Mouse (Mus musculus): Measurements from ENCODE around the gene Vgll4.
A peak's percentile ranks its signal among the peaks of the same experiment; 100 is the strongest.
"Not testable (repeated sequence)": the region's sequence is repeated elsewhere in the genome, so short reads cannot be mapped to it uniquely, and the experiment has no call there.

Gene Vgll4

DNA sequence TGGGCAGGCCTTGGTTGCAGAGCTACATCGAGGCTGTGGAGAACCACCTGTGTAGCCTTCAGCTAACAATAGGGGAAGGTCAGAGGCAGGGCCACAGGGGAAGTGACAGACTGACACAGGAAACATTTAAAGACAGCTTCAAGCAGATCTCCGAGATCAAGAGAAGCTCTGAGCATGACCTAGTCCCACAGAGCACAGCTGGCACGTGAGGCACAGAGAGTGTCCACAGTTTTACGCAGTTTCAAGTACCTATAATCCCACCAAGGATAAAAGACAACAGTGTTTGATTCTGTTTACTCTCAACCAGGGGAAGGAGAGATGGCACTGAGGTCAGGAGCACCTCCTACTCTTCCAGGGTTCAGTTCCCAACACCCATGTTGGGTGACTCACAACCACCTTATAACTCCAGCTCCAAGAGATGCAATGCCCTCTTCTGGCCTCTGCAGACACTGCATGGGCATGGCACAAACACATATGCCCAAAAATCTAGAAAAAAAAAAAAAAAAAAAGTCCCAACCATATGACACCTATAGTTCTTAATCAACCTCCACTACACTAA is 75.2 kb downstream of the Vgll4 start:
- DNase-seq (ENCODE audit: low spot score in 2 of 2), result peak; percentile 65

DNA sequence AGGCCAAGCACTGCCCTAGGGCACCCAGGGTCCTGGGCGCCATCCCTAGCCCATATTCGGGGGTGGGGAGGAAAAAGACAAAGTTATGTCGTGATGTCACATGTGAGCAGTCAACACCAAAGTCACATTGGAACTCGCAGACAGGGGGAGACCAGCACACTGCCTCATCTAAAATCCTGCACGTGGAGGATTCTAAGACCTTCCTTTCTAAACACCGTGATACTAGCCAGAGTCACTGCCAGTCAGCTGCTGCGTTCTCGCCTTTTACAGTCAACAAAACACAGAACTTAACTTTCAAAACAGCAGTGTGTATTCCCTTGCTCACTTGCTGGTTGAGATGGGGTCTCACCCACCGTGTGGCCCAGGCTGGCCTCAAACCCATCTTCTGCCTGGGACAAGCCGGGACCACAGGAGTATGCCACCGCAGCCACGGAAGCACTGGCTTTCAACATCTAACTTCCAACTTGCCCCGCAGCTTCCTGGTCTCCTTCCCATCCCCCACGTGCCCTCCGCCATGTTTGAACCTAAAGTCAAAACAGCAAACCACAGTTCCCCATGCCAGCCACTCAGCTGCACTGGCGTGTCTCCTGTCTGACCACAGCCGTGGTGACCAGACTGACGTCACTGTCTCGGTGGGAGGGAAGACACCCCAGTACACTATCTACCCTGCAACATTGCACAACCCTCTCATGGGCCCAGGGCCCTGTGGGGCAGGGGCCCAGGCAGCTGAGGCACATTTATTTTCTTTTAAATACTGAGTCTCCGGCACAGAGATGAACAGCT is 76.2 kb downstream of the Vgll4 start:
- DNase-seq (ENCODE audit: low spot score in 2 of 2), result peak; percentile 86 to 88

- no peak for DNase-seq (ENCODE audit: low spot score in 2 of 2)
These were observed 77.4 kb downstream of the Vgll4 start for GRCm38 (mm10) chr6:114892363-114892762.

GRCm38 (mm10) chr6:114891771-114892170 is 78.0 kb downstream of the Vgll4 start:
- DNase-seq (ENCODE audit: low spot score in 2 of 2), result no peak

GRCm38 (mm10) chr6:114891272-114891671 is 78.5 kb downstream of the Vgll4 start:
- no peak for DNase-seq (ENCODE audit: low spot score in 2 of 2)

DNA sequence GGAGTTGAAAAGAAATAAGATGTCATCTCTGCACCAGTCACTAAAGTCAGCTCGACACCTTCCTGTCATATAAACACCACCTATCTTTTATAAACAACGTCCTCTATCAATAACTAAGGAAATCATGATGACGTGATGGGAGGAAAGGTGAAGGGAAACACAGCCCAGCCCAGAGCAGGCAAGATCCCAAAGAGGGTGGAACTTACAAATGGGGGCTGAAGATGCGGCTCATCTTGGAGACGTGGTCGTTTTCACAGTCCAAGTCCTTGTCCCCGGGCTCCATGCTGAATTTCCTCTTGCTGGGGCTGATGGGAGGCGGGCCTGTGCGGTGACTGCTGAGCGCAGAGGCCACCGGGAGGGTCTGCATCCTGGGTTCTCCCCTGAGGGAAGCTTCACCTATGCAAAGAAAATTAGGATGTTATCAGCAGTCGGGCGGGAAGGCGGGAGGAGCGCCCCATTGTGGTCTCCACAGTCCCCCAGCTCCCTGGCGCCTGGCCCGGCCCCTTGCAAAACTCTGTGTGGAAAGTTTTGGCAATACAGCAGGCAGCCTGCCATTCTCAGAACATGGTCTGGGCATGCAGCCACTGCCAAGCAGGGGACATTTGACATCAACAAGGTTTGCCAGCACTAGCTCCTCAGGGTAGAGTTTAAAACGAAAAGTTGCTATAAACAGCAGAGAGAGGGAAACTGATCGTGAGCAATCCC is 79.2 kb downstream of the Vgll4 start:
- peak in 1 of 2 experiments; percentile 22 for DNase-seq (ENCODE audit: low spot score in 2 of 2)

DNA sequence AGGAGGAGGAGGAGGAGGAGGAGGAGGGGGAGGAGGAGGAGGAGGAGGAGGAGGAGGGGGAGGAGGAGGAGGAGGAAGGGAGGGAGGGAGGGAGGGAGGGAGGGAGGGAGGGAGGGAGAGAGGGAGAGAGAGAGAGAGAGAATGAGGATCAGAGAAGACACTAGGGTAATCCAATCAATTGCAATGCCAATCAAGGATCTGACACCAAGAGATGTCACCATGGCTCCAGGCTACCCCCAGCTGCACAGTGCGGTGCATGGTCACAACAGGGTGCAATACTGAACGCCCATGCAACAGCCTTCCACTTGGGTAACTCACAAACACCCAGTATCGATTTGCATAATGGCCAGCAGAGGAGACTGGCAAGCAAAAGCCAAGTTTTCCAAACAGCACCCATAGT is 79.8 kb downstream of the Vgll4 start:
- not testable (repeated sequence) for DNase-seq (ENCODE audit: low spot score in 2 of 2)

- no peak for DNase-seq (ENCODE audit: low spot score in 2 of 2)
These were observed 80.9 kb downstream of the Vgll4 start for GRCm38 (mm10) chr6:114888922-114889321.

DNA sequence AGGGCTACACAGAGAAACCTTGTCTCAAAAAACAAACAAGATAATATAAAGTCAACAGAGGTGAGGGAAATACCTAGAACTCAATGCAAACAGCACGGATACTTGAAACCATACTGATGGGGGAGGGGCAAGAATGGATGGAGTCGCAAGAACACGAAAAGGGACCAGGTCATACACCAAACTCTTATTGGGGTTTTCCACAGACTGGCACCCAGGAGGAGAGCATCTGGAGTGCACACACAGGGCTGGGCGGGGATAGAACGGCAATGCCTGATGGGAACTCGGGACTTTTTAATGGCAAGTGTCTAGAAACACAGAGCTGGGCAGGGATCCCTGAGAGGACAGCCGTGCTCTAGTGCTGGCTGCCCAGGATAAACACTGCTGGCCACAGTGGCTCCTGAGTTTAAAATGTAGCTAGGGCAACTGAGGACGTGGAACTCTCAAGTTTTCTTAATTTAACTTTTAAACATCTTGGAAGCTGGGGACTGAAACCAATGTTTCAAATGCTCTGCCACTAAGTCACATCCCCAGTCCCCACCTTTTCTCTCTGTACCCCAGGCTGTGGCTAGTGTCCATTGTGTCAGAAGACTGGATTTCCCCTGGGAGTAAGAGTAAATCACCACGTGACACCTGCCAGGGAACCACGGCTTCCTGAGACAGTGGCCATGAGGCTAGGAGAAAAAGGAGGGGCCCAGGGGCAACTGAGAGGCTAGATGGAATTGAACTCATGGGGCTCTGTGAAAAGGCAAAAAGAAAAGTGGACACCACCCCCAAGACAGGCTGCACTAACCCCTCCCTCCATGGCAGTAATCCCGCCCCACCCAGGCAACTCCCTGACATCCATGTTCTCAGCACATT is 83.1 kb downstream of the Vgll4 start:
- no peak for DNase-seq (ENCODE audit: low spot score in 2 of 2)

- DNase-seq (ENCODE audit: low spot score in 2 of 2), result peak; percentile 45 to 46
These were observed 83.8 kb downstream of the Vgll4 start for GRCm38 (mm10) chr6:114886012-114886411.

DNA sequence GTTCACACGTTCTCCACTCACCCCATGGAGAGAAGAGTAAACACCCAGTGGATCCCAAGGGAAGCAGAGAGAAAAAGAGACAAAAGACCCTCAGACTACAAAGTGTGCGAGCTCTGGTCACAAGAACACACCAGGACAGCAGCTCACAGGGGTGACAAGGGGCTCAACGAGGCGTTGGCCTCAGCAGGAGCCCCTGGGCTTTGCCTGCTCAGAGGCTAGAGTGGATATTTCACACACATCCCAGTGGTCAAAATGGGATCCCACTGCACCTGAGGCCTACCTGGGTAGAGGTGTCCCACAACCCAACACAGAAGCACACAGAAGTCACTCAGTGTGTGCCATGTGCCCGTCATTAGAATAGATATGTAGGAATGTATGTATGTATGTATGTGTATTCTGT is 84.7 kb downstream of the Vgll4 start:
- DNase-seq (ENCODE audit: low spot score in 2 of 2), result no peak

- DNase-seq (ENCODE audit: low spot score in 2 of 2), result peak in 1 of 2 experiments; percentile 19
These were observed 86.5 kb downstream of the Vgll4 start for GRCm38 (mm10) chr6:114883261-114883740.

DNA sequence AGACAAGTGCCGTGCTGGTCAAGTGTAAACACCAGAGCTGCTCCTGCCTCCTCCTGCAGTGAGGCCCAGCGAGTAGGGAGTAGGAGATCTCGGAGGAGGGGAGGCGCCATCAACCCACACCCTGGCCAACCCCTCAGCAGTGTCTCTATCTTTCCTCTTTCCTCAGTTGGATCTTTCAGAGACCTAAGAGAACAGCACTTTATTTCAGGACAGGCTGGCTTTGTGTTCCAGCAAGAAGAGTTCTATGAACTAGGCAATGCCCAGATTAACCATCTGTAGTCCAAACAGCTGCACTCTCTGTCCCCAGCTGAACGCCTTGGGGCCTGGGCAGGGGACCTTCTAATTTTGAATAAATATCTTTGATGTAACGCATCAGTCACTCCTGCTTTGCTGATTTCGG is 87.1 kb downstream of the Vgll4 start:
- no peak for DNase-seq (ENCODE audit: low spot score in 2 of 2)

GRCm38 (mm10) chr6:114882212-114882611 is 87.6 kb downstream of the Vgll4 start:
- no peak for DNase-seq (ENCODE audit: low spot score in 2 of 2)

- no peak for DNase-seq (ENCODE audit: low spot score in 2 of 2)
These were observed 89.0 kb downstream of the Vgll4 start for GRCm38 (mm10) chr6:114880798-114881197.

DNA sequence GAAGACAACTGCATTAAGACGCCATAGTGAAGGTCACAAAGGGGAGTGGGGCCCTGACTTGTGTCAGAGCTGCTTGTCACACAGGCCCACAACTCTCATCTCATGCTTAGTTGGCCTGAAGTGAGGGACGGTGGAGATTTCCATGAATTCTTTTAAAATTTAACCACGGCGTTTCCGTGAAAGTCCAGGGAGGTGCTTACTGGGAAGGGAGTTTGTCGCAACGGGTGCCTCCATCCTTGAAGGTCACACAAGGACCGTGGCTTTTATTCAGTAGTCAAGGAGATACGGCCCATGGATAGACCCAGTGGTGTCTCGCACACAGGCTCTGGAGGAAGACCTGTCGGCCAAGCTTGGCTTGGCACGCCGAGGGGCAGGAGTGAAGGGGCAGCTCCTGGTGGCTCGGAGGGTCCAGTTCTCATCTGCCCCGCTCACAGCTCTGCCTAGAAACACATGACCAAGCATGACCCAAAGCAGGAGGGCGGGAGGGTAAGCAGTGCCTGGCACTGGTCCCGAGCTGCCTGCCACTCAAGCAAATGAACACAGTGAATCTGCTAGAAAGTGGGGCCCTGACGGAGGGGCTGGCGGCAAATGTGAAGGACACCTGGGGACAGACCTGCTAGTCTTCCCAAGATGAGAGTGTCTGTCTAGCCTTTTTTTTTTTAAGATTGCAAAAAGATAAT is 90.8 kb downstream of the Vgll4 start:
- DNase-seq (ENCODE audit: low spot score in 2 of 2), result no peak

DNA sequence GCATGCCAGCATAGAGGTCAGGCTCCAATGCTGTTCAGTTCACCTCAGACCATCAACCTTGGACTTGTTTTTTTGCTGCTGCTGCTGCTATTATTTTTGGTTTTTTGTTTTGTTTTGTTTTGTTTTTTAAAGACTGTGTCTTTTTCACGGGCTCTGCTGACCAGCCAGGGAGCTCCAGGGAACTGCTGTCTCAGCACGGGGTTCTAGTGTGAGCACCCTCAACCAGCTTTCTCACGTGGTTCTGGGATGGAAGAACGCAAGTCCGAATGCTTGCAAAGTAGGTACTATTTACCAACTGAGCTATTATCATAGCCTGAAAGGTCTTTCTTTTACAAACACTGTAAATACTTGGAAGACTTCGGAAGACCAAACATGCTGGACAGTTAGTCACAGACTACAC is 93.2 kb downstream of the Vgll4 start:
- DNase-seq (ENCODE audit: low spot score in 2 of 2), result no peak

- DNase-seq (ENCODE audit: low spot score in 2 of 2), result no peak
These were observed 93.8 kb downstream of the Vgll4 start for GRCm38 (mm10) chr6:114876033-114876432.

DNA sequence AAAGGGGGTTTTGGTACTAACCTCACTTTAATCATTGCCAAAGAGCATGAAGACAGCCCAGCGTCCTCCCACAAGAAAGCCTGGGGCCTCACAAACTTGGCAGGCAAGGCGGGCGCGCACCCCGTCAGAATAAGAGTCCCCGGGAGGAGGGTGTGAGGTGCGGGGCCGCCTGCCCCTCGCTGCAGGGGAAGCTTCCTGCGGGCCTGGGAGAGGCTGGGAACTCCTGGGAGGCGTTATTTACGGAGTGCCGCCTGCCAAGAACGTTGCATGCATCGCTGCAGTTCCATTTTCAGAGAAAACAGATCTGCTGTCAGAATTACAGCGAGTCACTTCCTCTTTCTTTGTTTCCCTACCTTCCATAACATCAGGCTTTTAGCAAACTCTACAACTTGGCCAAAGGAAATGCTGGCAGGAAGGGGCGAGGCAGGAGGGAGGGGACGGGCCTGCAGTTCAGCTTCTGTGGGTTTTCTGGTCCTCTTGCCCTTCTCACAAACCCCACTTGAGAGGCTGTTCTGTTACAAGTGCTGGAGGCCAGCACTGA is 94.7 kb downstream of the Vgll4 start:
- peak; percentile 85 to 87 for DNase-seq (ENCODE audit: low spot score in 2 of 2)

DNA sequence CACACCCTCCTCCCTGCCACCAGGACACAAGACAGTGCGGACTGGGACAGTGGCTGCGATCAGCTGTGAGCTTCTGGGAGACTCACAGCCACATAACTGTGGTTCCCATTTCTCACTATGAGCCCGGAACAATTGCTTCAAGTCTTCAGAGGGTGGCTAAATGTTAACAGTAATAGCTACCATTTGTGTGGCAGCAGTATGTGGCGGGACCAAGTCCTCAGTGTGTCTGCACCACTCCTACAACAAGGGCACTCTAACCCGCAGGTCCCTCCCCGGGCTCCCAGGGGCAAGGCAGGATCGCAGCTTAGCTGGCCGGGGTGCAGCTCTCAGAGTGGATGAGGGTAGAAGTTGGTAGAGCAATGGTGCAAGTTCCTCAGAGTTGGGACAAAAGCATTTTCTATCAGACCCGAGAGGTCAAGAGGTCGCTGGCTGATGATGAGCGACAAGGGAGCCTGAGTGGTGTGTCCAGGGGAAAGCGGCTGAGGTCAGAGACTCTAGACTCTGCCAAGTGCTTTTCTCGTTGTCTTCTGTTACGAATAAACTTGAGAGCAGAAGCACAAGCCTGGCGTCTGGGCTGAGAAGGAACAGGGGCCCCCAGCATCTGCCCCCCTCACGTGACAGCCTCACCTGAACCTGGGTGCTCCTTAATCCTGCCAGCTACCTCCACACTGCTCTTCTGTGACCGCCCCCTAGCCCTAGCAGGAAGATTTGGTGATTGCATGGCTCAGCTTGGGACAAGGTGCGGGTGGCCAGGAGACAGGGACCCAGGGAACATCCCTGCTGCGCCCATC is 95.5 kb downstream of the Vgll4 start:
- DNase-seq (ENCODE audit: low spot score in 2 of 2), result peak in 1 of 2 experiments; percentile 23

All from spleen, postnatal 36 days (tissue).